Mouse (Mus musculus) A20 (cell line): ENCODE measurements at regions not wholly inside any gene's neighbourhood (a gene's known extent, or its start where the extent isn't known, plus 50 kb on each side); places are given as distances from the start of the nearest gene placed in this dataset.
A peak's percentile ranks its signal among the peaks of the same experiment; 100 is the strongest.

ENCODE experiments used
- DNase-seq: peaks from one replicate; pipeline ENCODE4 v3.0.0-alpha.2; 2011; ENCODE audit warnings: low read depth, low spot score

GRCm38 (mm10) chr9:41327561-41327960 is 166.1 kb upstream of the Ubash3b start:
- DNase-seq, result no peak

- DNase-seq, result no peak
These were observed 165.5 kb upstream of the Ubash3b start for GRCm38 (mm10) chr9:41326772-41327560.

GRCm38 (mm10) chr9:41321521-41321920 is 160.0 kb upstream of the Ubash3b start:
- DNase-seq, result no peak

- no peak for DNase-seq
These were observed 157.6 kb upstream of the Ubash3b start for GRCm38 (mm10) chr9:41319066-41319465.

- DNase-seq, result no peak
These were observed 144.7 kb upstream of the Ubash3b start for GRCm38 (mm10) chr9:41306229-41306628.

- DNase-seq, result no peak
These were observed 142.0 kb upstream of the Ubash3b start for GRCm38 (mm10) chr9:41303494-41303828.

GRCm38 (mm10) chr9:41302809-41303493 is 141.5 kb upstream of the Ubash3b start:
- no peak for DNase-seq

GRCm38 (mm10) chr9:41286145-41286468 is 124.6 kb upstream of the Ubash3b start:
- DNase-seq, result no peak

- DNase-seq, result no peak
These were observed 124.0 kb upstream of the Ubash3b start for GRCm38 (mm10) chr9:41285266-41286144.

- no peak for DNase-seq
These were observed 116.2 kb upstream of the Ubash3b start for GRCm38 (mm10) chr9:41277726-41278125.

GRCm38 (mm10) chr9:41273839-41274271 is 112.4 kb upstream of the Ubash3b start:
- no peak for DNase-seq

- no peak for DNase-seq
These were observed 111.8 kb upstream of the Ubash3b start for GRCm38 (mm10) chr9:41273171-41273781.

- DNase-seq, result no peak
These were observed 111.1 kb upstream of the Ubash3b start for GRCm38 (mm10) chr9:41272596-41272995.

- DNase-seq, result peak; percentile 22
These were observed 106.6 kb upstream of the Ubash3b start for GRCm38 (mm10) chr9:41268112-41268511.

GRCm38 (mm10) chr9:41264485-41264884 is 103.0 kb upstream of the Ubash3b start:
- DNase-seq, result no peak

- no peak for DNase-seq
These were observed 95.7 kb upstream of the Ubash3b start for GRCm38 (mm10) chr9:41257244-41257643.

GRCm38 (mm10) chr9:41242372-41242771 is 80.9 kb upstream of the Ubash3b start:
- DNase-seq, result no peak

GRCm38 (mm10) chr9:41239097-41239451 is 77.6 kb upstream of the Ubash3b start:
- DNase-seq, result no peak

- DNase-seq, result no peak
These were observed 77.0 kb upstream of the Ubash3b start for GRCm38 (mm10) chr9:41238395-41239096.

GRCm38 (mm10) chr9:41237265-41237664 is 75.8 kb upstream of the Ubash3b start:
- DNase-seq, result no peak

- no peak for DNase-seq
These were observed 67.7 kb upstream of the Ubash3b start for GRCm38 (mm10) chr9:41229225-41229582.
